Mouse (Mus musculus) neural tube, embryonic 11.5 days (tissue): ENCODE measurements around the gene AU018091. TPM values are rescaled to one million over a fixed set of nuclear protein-coding genes. Genes with fewer than 3 reads are reported as not detected.

Experiments used
- ATAC-seq: fragments of 200-750 bp; cut with Nextera tagmentation; 2 replicates; pipeline ENCODE4 v1.8.0; 2017; ENCODE audit warnings: moderate number of reproducible peaks, mild to moderate bottlenecking, moderate TSS enrichment, moderate library complexity; ENCODE audit not compliant: insufficient read depth, low FRiP score, low TSS enrichment
- DNase-seq: peaks from one replicate; pipeline ENCODE4 v3.0.0-alpha.2; 2015; ENCODE audit warnings: low spot score
- H3K27ac ChIP-seq: fragments of 300-500 bp; sonication (generic); 2 replicates; pipeline ENCODE4 v1.5.1; 2014; ENCODE audit warnings: low read depth, mild to moderate bottlenecking, low read length
- H3K27me3 ChIP-seq: fragments of 300-500 bp; sonication (generic); 2 replicates; pipeline ENCODE4 v1.6.1; 2014; ENCODE audit warnings: mild to moderate bottlenecking, low read length, mixed read lengths; ENCODE audit not compliant: control insufficient read depth, insufficient read depth
- H3K36me3 ChIP-seq: fragments of 300-500 bp; sonication (generic); 2 replicates; pipeline ENCODE4 v1.6.1; 2014; ENCODE audit warnings: mild to moderate bottlenecking, low read length, moderate library complexity, mixed read lengths; ENCODE audit not compliant: control insufficient read depth, insufficient read depth
- H3K4me1 ChIP-seq: fragments of 300-500 bp; sonication (generic); 2 replicates; pipeline ENCODE4 v1.6.1; 2014; ENCODE audit warnings: low read length, mixed read lengths; ENCODE audit not compliant: control insufficient read depth, insufficient read depth
- H3K4me2 ChIP-seq: fragments of 300-500 bp; sonication (generic); 2 replicates; pipeline ENCODE4 v1.6.1; 2014; ENCODE audit warnings: low read depth, mild to moderate bottlenecking, moderate library complexity
- H3K4me3 ChIP-seq: fragments of 300-500 bp; sonication (generic); 2 replicates; pipeline ENCODE4 v1.5.1; 2014; ENCODE audit warnings: low read depth, low read length
- H3K9ac ChIP-seq: fragments of 300-500 bp; sonication (generic); 2 replicates; pipeline ENCODE4 v1.6.1; 2014; ENCODE audit warnings: mild to moderate bottlenecking, low read length
- H3K9me3 ChIP-seq: fragments of 300-500 bp; sonication (generic); 2 replicates; pipeline ENCODE4 v1.6.1; 2016; ENCODE audit warnings: low read length; ENCODE audit not compliant: control insufficient read depth
- WGBS: fragments of 180-500 bp; shearing (Covaris S2); extraction: QIAGEN DNeasy Blood & Tissue Kit; methylation state at CpG from one replicate; pipeline ENCODE4 v1.1.7; 2014; 5-methylcytosine and 5-hydroxymethylcytosine counted together
- polyA plus RNA-seq: library from polyadenylated mRNA; unstranded; fragments of >200 nt; fragmentation: Nextera tagmentation; extraction: Ambion mirVana; gene quantifications from 2 replicates; pipeline ENCODE4 v1.2.1, GENCODE M21; 2014

The AU018091 gene
- 0.11 TPM in 1 of 2 replicates, not detected in the other for polyA plus RNA-seq

- no peaks in the 10 kb centered on the region for H3K36me3 ChIP-seq
- no peak for ATAC-seq
- no peaks in the 10 kb centered on the region for H3K9me3 ChIP-seq
- no peak for DNase-seq
- H3K4me1 ChIP-seq = no peaks in the 10 kb centered on the region
- H3K4me3 ChIP-seq = no peak within 1 kb of the TSS
- 77% methylated on average over 3 of the region's 3 CpGs for WGBS
- H3K4me2 ChIP-seq = no peak within 1 kb of the TSS
- H3K9ac ChIP-seq = no peak within 1 kb of the TSS
- H3K27me3 ChIP-seq = no peaks in the 10 kb centered on the region
- H3K27ac ChIP-seq = no peak within 1 kb of the TSS
Measured at GRCm38 (mm10) chr7:3168925-3169324, at the start of gene AU018091. AU018091 (minus strand) TSS chr7:3169203.

GRCm38 (mm10) chr7:3217546-3218056 is 48.6 kb upstream of the AU018091 start:
- peaks cover 22% of the 10 kb centered on the region for H3K27me3 ChIP-seq
- no peak overlapping the region for H3K4me3 ChIP-seq
- H3K9me3 ChIP-seq = no peaks in the 10 kb centered on the region
- H3K4me1 ChIP-seq = no peaks in the 10 kb centered on the region
- DNase-seq (no peak), ATAC-seq (no peak)
- 18% methylated on average over 10 of the region's 10 CpGs for WGBS
- H3K27ac ChIP-seq = no peak overlapping the region
- H3K4me2 ChIP-seq = no peak overlapping the region
- H3K36me3 ChIP-seq = no peaks in the 10 kb centered on the region
- no peak overlapping the region for H3K9ac ChIP-seq

GRCm38 (mm10) chr7:3216331-3216730 is 47.3 kb upstream of the AU018091 start:
- DNase-seq (no peak), ATAC-seq (no peak)
- H3K36me3 ChIP-seq = no peaks in the 10 kb centered on the region
- WGBS = 86% methylated on average over 2 of the region's 3 CpGs
- H3K9me3 ChIP-seq = no peaks in the 10 kb centered on the region
- H3K4me1 ChIP-seq = no peaks in the 10 kb centered on the region
- H3K27me3 ChIP-seq = peaks cover 22% of the 10 kb centered on the region
- no peak overlapping the region for H3K4me3 ChIP-seq
- H3K27ac ChIP-seq = no peak overlapping the region
- no peak overlapping the region for H3K9ac ChIP-seq
- H3K4me2 ChIP-seq = no peak overlapping the region

- 14% methylated on average over 3 of the region's 3 CpGs for WGBS
- no peak overlapping the region for H3K4me3 ChIP-seq
- no peak for DNase-seq
- no peak overlapping the region for H3K9ac ChIP-seq
- no peak overlapping the region for H3K27ac ChIP-seq
- no peaks in the 10 kb centered on the region for H3K9me3 ChIP-seq
- H3K4me1 ChIP-seq = no peaks in the 10 kb centered on the region
- H3K27me3 ChIP-seq = peaks cover 10% of the 10 kb centered on the region
- no peak overlapping the region for H3K4me2 ChIP-seq
- H3K36me3 ChIP-seq = no peaks in the 10 kb centered on the region
- ATAC-seq = no peak
Measured at GRCm38 (mm10) chr7:3213557-3213956, 44.6 kb upstream of the AU018091 start.

- H3K27me3 ChIP-seq = peaks cover 7% of the 10 kb centered on the region; the same call in 1 of the 2 replicates
- no peak overlapping the region for H3K4me3 ChIP-seq
- H3K36me3 ChIP-seq = no peaks in the 10 kb centered on the region
- DNase-seq (no peak), ATAC-seq (no peak)
- H3K9me3 ChIP-seq = no peaks in the 10 kb centered on the region
- H3K9ac ChIP-seq = no peak overlapping the region
- no peak overlapping the region for H3K27ac ChIP-seq
- WGBS = 31% methylated on average over 1 of the region's 1 CpGs
- H3K4me1 ChIP-seq = no peaks in the 10 kb centered on the region
- no peak overlapping the region for H3K4me2 ChIP-seq
Measured at GRCm38 (mm10) chr7:3213156-3213555, 44.2 kb upstream of the AU018091 start.

- Histone ChIP-seq H3K27ac (no peak overlapping the region), H3K36me3 (no peaks in the 10 kb centered on the region), H3K4me1 (no peaks in the 10 kb centered on the region), H3K9ac (no peak overlapping the region), H3K4me2 (no peak overlapping the region), H3K4me3 (no peak overlapping the region), H3K27me3 (no peaks in the 10 kb centered on the region), H3K9me3 (no peaks in the 10 kb centered on the region)
- no peak for ATAC-seq
- no peak for DNase-seq
- 60% methylated on average over 12 of the region's 12 CpGs for WGBS
Measured at GRCm38 (mm10) chr7:3212002-3212790, 43.2 kb upstream of the AU018091 start.

- DNase-seq = no peak
- no peak overlapping the region for H3K9ac ChIP-seq
- H3K36me3 ChIP-seq = no peaks in the 10 kb centered on the region
- H3K27ac ChIP-seq = no peak overlapping the region
- H3K27me3 ChIP-seq = no peaks in the 10 kb centered on the region
- 80% methylated on average over 8 of the region's 8 CpGs for WGBS
- no peak for ATAC-seq
- no peak overlapping the region for H3K4me3 ChIP-seq
- no peaks in the 10 kb centered on the region for H3K4me1 ChIP-seq
- no peak overlapping the region for H3K4me2 ChIP-seq
- H3K9me3 ChIP-seq = no peaks in the 10 kb centered on the region
Measured at GRCm38 (mm10) chr7:3211518-3211917, 42.5 kb upstream of the AU018091 start.

GRCm38 (mm10) chr7:3210605-3211004 is 41.6 kb upstream of the AU018091 start:
- no peak overlapping the region for H3K4me2 ChIP-seq
- no peak overlapping the region for H3K27ac ChIP-seq
- no peak overlapping the region for H3K9ac ChIP-seq
- 40% methylated on average over 6 of the region's 6 CpGs for WGBS
- no peaks in the 10 kb centered on the region for H3K36me3 ChIP-seq
- ATAC-seq (no peak), DNase-seq (no peak)
- H3K4me3 ChIP-seq = no peak overlapping the region
- no peaks in the 10 kb centered on the region for H3K27me3 ChIP-seq
- no peaks in the 10 kb centered on the region for H3K4me1 ChIP-seq
- H3K9me3 ChIP-seq = no peaks in the 10 kb centered on the region

GRCm38 (mm10) chr7:3206520-3206919 is 37.5 kb upstream of the AU018091 start:
- Histone ChIP-seq H3K36me3 (no peaks in the 10 kb centered on the region), H3K9me3 (no peaks in the 10 kb centered on the region), H3K9ac (no peak overlapping the region), H3K4me1 (no peaks in the 10 kb centered on the region), H3K27ac (no peak overlapping the region), H3K27me3 (no peaks in the 10 kb centered on the region), H3K4me2 (no peak overlapping the region), H3K4me3 (no peak overlapping the region)
- WGBS = 10% methylated on average over 4 of the region's 4 CpGs
- no peak for DNase-seq
- ATAC-seq = no peak
